Mouse (Mus musculus) megakaryocyte-erythroid progenitor cell, adult 5 weeks (primary cell): ENCODE data around the gene Angpt4. TPM values are rescaled to one million over a fixed set of nuclear protein-coding genes. Genes with fewer than 3 reads are reported as not detected.

Source experiments
- polyA plus RNA-seq: library from polyadenylated mRNA; stranded (reverse); fragments of >175 nt; gene quantifications from 2 replicates; pipeline ENCODE4 v1.2.3, GENCODE M21; 2012

Angpt4 gene
- polyA plus RNA-seq: not detected in 2 replicates

DNA sequence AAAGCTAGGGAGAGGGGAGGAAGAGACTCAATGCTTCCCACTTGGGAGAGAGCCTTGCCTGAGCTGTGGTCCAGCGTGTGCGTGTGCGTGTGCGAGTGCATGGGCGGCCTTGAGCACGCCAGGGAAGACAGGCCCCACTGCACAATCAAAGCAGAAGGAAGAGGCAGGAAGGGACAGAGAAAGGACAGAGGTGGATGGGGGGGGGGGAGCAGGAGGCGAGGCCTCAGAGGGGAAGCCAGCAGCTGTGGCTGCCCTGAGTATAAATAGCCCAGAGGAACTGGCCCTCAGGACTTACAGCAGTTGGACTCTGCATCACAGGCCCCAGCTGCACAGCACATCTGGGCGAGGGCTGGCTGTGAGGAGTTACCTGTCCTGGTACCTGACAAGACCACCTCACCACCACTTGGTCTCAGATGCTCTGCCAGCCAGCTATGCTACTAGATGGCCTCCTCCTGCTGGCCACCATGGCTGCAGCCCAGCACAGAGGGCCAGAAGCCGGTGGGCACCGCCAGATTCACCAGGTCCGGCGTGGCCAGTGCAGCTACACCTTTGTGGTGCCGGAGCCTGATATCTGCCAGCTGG lies at the start of gene Angpt4:
Gene Angpt4 (plus strand): TSS at position 292 of the 582 bp plus-strand sequence.

DNA sequence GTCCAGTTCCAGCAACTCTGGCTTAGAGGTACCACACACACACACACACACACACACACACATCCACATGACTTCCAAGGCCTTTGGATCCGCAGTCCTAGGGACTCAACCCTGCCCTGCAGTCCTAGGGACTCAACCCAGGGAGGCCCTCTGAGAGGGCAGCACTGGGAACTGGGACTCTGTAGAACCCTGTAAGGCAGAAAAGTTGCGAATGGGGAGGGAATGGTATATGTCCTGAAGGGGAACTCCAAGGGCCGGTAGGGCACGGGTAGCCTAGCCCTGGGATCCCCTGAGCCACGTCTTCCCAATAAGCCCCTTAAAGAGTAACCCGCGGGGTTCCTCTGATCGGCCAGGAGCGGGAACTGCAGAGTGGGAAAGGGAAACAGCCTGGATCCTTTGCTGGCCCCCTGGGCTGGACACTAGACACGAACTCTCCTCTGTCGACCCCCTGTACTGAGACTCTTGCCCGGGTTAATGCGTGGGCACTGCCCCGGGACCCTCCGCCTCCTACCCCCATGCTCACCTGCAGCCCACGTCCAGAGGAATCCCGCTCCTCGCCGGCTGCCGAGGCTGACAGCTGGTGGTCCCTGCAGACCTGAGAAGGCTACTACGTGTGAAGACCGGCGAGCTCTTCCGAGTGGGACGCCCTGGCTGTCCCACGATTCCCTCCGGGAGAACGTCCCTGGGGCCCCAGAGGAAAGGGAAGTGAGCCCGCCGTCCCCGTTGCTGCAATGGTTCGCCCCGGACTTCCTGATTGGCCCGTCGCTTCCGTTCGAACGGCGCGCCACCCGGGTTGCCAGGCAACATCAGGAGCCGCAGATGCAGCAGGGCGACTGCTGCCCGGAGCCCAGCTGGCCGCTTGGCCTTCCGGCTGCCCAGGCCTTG lies 68.7 kb downstream of the Angpt4 start, which contains the start of gene Fam110a:
Gene Fam110a (minus strand): TSS at position 750 of the 885 bp plus-strand sequence.

Other genes starting within 250 kb of the Angpt4 start
- gene Rad21l, start 242.7 kb upstream of the Angpt4 start, polyA plus RNA-seq: not detected in 2 replicates
- not detected in 2 replicates for gene Tmem74b, start 209.2 kb upstream of the Angpt4 start, polyA plus RNA-seq
- 30.3 and 33.7 TPM in 2 replicates for gene Psmf1, start 167.0 kb upstream of the Angpt4 start, polyA plus RNA-seq
- gene Rspo4, start 68.3 kb upstream of the Angpt4 start, polyA plus RNA-seq: not detected in 2 replicates
- gene Fam110a, start 69.0 kb downstream of the Angpt4 start, polyA plus RNA-seq: 79.6 and 85.5 TPM in 2 replicates
- gene Slc52a3, start 85.3 kb downstream of the Angpt4 start, polyA plus RNA-seq: 0.37 and 0.39 TPM in 2 replicates
- not detected in 2 replicates for gene Scrt2, start 170.3 kb downstream of the Angpt4 start, polyA plus RNA-seq
- 3.9 and 5.3 TPM in 2 replicates for gene Srxn1, start 194.3 kb downstream of the Angpt4 start, polyA plus RNA-seq
- gene Tcf15, start 232.4 kb downstream of the Angpt4 start, polyA plus RNA-seq: 2.9 and 4.3 TPM in 2 replicates